Mouse (Mus musculus): Measurements from ENCODE around the gene Astn2. TPM values are rescaled to one million over a fixed set of nuclear protein-coding genes. Genes with fewer than 3 reads are reported as not detected.

Astn2 gene
- total and polyA plus RNA-seq, 3 experiments: not detected

DNA sequence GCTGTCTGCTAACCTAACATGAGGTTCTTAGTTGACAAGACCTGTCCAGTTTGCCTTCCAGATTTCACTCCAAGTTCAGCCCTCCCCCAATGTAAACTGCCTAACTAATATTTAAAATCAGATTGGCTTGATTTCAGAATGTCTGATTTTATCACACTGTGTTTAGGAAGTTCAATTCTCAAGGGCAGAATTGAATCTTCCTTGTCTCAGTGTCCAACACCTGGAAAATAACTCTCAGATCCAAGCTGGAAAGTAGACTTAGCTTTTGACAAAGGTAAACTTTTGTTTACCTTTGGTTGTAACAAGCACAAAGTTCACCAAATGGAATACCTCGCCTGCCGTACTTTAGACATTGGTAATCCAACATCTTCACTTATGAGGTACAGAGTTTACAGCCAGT is 1027.8 kb downstream of the Astn2 start:
- H3K79me2 ChIP-seq (ENCODE audit: control insufficient read depth, insufficient read depth, low read length, poor library complexity): no peaks in the 10 kb centered on the region
- TF ChIP-seq POLR2AphosphoS2 (IDR thresholded peaks at IDR 0.05; ENCODE audit: low read length) (no peak), RAD21 (IDR thresholded peaks at IDR 0.05; ENCODE audit: low read depth, low read length) (no peak), ZNF384 (IDR thresholded peaks at IDR 0.05; ENCODE audit: low read depth, low read length) (no peak)
- no peak overlapping the region for H3K9ac ChIP-seq (ENCODE audit: control insufficient read depth, low read depth, low read length, poor library complexity, severe bottlenecking)
- H3K27ac ChIP-seq (ENCODE audit: control insufficient read depth, low read depth, low read length): no peak overlapping the region
- H3K9me3 ChIP-seq (replicated peaks; ENCODE audit: insufficient read depth, low read length): no peaks in the 10 kb centered on the region
- no peaks in the 10 kb centered on the region for H3K4me1 ChIP-seq (ENCODE audit: control insufficient read depth in 1 of 2, insufficient read depth in 2 of 2, low read length in 2 of 2)
- H3K36me3 ChIP-seq (ENCODE audit: control insufficient read depth in 1 of 2, insufficient read depth in 2 of 2, low read length in 2 of 2): no peaks in the 10 kb centered on the region
- no peak overlapping the region for H3K4me3 ChIP-seq (ENCODE audit: control insufficient read depth in 1 of 2, insufficient read depth in 1 of 2, low read depth in 2 of 2, low read length in 2 of 2)
- no peaks in the 10 kb centered on the region for H3K27me3 ChIP-seq (ENCODE audit: control insufficient read depth in 1 of 2, insufficient read depth in 2 of 2, low read length in 2 of 2)
- no peak for DNase-seq (ENCODE audit: low read depth, low spot score)

DNA sequence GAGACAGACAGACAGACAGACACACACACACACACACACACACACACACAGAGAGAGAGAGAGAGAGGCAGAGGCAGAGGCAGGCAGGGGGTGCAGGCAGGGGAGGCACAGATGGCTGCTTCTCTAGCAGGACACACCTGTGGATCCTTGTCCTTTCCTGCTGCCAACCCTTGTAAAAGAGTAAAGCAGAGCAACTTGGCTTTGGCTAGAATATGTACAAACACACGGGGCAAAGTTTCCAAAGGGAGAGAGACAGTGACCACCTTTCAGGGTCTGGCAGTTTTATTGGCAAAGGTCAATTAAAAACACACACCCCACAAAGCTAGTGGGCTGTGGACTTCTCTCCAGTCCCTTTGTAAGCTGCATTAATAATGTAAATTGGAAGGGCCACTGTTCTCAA is 1030.6 kb downstream of the Astn2 start:
- Histone ChIP-seq H3K27ac (ENCODE audit: control insufficient read depth, low read depth, low read length) (no peak overlapping the region), H3K9ac (ENCODE audit: control insufficient read depth, low read depth, low read length, poor library complexity, severe bottlenecking) (no peak overlapping the region), H3K79me2 (ENCODE audit: control insufficient read depth, insufficient read depth, low read length, poor library complexity) (no peaks in the 10 kb centered on the region), H3K4me3 (ENCODE audit: control insufficient read depth in 1 of 2, insufficient read depth in 1 of 2, low read depth in 2 of 2, low read length in 2 of 2) (no peak overlapping the region), H3K4me1 (ENCODE audit: control insufficient read depth in 1 of 2, insufficient read depth in 2 of 2, low read length in 2 of 2) (no peaks in the 10 kb centered on the region), H3K36me3 (ENCODE audit: control insufficient read depth in 1 of 2, insufficient read depth in 2 of 2, low read length in 2 of 2) (no peaks in the 10 kb centered on the region), H3K27me3 (ENCODE audit: control insufficient read depth in 1 of 2, insufficient read depth in 2 of 2, low read length in 2 of 2) (no peaks in the 10 kb centered on the region), H3K9me3 (replicated peaks; ENCODE audit: insufficient read depth, low read length) (no peaks in the 10 kb centered on the region)
- no peak for DNase-seq (ENCODE audit: low read depth, low spot score)
- TF ChIP-seq NRF1 (IDR thresholded peaks at IDR 0.05; ENCODE audit: insufficient read depth, low read depth, low read length, poor library complexity, severe bottlenecking): no peak
- no peak for TF ChIP-seq MAZ (IDR thresholded peaks at IDR 0.05; ENCODE audit: low read depth, low read length)
- no peak for TF ChIP-seq GATA1 (IDR thresholded peaks at IDR 0.05; ENCODE audit: low read depth, low read length)
- no peak for TF ChIP-seq SMC3 (IDR thresholded peaks at IDR 0.05; ENCODE audit: low read depth, low read length)
- TF ChIP-seq GABPA (IDR thresholded peaks at IDR 0.05; ENCODE audit: low read depth, low read length): no peak

DNA sequence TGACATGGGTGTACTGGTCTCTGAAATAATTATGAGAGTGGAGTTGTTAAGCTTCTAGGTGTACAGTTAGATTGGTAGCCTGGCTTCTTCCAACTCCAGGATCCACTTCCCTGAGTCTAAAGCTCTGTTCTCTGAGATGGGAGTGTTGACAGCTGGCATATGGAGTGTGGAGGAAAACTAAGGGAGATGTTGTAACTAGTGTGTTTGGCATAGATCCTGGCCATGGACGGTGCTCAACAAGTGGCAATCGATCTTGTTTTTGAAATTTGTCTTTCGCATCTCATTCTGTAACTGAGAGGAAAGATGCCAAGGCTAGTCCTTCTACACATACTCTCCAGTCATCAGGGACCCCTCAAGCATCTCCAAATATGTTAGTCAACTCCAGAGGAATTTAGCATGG is 1031.7 kb downstream of the Astn2 start:
- no peaks in the 10 kb centered on the region for H3K4me1 ChIP-seq (ENCODE audit: control insufficient read depth in 1 of 2, insufficient read depth in 2 of 2, low read length in 2 of 2)
- no peaks in the 10 kb centered on the region for H3K27me3 ChIP-seq (ENCODE audit: control insufficient read depth in 1 of 2, insufficient read depth in 2 of 2, low read length in 2 of 2)
- TF ChIP-seq RCOR1 (IDR thresholded peaks at IDR 0.05; ENCODE audit: low read depth, low read length): no peak
- no peak for TF ChIP-seq KAT2A (conservative IDR thresholded peaks at IDR 0.05; ENCODE audit: low read depth, low read length)
- no peak for TF ChIP-seq CHD1 (IDR thresholded peaks at IDR 0.05; ENCODE audit: low read depth, low read length)
- no peak for TF ChIP-seq BHLHE40 (IDR thresholded peaks at IDR 0.05; ENCODE audit: borderline replicate concordance, low read depth, low read length)
- TF ChIP-seq EP300 (IDR thresholded peaks at IDR 0.05; ENCODE audit: low read depth in 1 of 2, low read length in 2 of 2): no peak
- no peak for TF ChIP-seq GATA1 (IDR thresholded peaks at IDR 0.05; ENCODE audit: low read depth, low read length)
- H3K9me3 ChIP-seq (replicated peaks; ENCODE audit: insufficient read depth, low read length): no peaks in the 10 kb centered on the region
- no peak for DNase-seq (ENCODE audit: low read depth, low spot score)
- no peaks in the 10 kb centered on the region for H3K79me2 ChIP-seq (ENCODE audit: control insufficient read depth, insufficient read depth, low read length, poor library complexity)
- H3K27ac ChIP-seq (ENCODE audit: control insufficient read depth, low read depth, low read length): no peak overlapping the region
- no peak overlapping the region for H3K9ac ChIP-seq (ENCODE audit: control insufficient read depth, low read depth, low read length, poor library complexity, severe bottlenecking)
- H3K4me3 ChIP-seq (ENCODE audit: control insufficient read depth in 1 of 2, insufficient read depth in 1 of 2, low read depth in 2 of 2, low read length in 2 of 2): no peak overlapping the region
- no peaks in the 10 kb centered on the region for H3K36me3 ChIP-seq (ENCODE audit: control insufficient read depth in 1 of 2, insufficient read depth in 2 of 2, low read length in 2 of 2)

Measured in MEL (cell line).